Mouse (Mus musculus): Measurements from ENCODE around the gene Ahsg.
"Not testable (repeated sequence)": the region's sequence is repeated elsewhere in the genome, so short reads cannot be mapped to it uniquely, and the experiment has no call there.

Ahsg gene

DNA sequence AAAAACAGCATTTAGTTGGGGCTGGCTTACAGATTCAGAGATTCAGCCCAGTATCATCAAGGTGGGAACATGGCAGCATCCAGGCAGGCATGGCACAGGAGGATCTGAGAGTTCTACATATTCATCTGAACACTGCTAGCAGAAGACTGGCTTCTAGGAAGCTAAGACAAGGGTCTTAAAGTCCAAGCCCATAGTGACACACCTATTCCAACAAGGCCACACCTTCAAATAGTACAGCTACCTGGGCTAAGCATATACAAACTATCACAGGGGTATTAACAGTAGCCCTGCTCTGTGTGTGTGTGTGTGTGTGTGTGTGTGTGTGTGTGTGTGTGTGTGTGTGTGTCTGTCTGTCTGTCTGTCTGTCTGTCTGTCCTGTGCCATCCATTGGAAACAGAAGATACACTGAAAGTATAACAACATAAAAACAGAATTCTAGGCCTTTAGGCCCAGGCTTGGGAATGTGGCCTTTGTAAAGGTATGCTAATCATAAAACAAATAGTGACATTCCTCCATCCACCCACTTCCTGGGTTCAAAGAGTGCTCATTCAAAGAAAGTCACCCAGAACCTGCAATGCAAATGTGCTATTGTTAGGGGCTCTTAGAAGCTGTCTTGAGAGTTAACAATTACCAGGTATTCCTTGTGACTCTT, 50.9 kb downstream of the Ahsg start:
- DNase-seq = not testable (repeated sequence)

DNA sequence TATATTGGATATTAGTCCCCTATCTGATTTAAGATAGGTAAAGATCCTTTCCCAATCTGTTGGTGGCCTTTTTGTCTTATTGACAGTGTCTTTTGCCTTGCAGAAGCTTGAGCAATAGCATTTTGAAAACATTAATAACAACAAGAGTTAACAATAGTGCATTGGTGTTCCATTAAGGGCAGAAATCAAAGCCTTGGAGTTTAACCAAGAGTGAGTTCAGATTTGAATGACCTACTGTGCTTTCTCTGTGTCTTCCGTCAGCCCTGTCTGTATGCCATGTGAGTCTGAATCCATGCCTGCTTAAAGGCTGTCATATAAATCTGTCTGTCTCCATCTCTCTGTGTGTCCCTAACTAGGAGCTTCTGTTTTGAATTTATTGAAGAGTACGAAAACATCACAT, 56.3 kb downstream of the Ahsg start:
- no peak for DNase-seq

Data from lung, adult 18-20 months (tissue).